Mouse (Mus musculus) retina, embryonic 14.5 days (tissue): ENCODE data around the gene AI661453.

Experiments
- DNase-seq: peaks from one replicate; pipeline ENCODE4 v3.0.0-alpha.2; 2015; ENCODE audit warnings: low spot score

Gene AI661453

GRCm38 (mm10) chr17:47441296-47442051 is 5.1 kb downstream of the AI661453 start:
- peak; percentile 40 for DNase-seq

- DNase-seq, result no peak
Measured at GRCm38 (mm10) chr17:47442271-47442670, 5.9 kb downstream of the AI661453 start.

GRCm38 (mm10) chr17:47444113-47444512 is 7.7 kb downstream of the AI661453 start:
- DNase-seq, result no peak

GRCm38 (mm10) chr17:47445518-47445917 is 9.1 kb downstream of the AI661453 start:
- no peak for DNase-seq

- DNase-seq, result no peak
Measured at GRCm38 (mm10) chr17:47446025-47446424, 9.6 kb downstream of the AI661453 start.

GRCm38 (mm10) chr17:47446561-47446960 is 10.1 kb downstream of the AI661453 start:
- no peak for DNase-seq

GRCm38 (mm10) chr17:47448523-47449372 is 12.3 kb downstream of the AI661453 start:
- no peak for DNase-seq

- no peak for DNase-seq
Measured at GRCm38 (mm10) chr17:47449432-47449831, 13.0 kb downstream of the AI661453 start.

- no peak for DNase-seq
Measured at GRCm38 (mm10) chr17:47450239-47450638, 13.8 kb downstream of the AI661453 start.

GRCm38 (mm10) chr17:47450880-47451565 is 14.6 kb downstream of the AI661453 start:
- no peak for DNase-seq

GRCm38 (mm10) chr17:47452886-47453285 is 16.5 kb downstream of the AI661453 start:
- DNase-seq, result no peak

GRCm38 (mm10) chr17:47454675-47455074 is 18.3 kb downstream of the AI661453 start:
- no peak for DNase-seq

GRCm38 (mm10) chr17:47458310-47458709 is 21.9 kb downstream of the AI661453 start:
- DNase-seq, result no peak

- DNase-seq, result no peak
Measured at GRCm38 (mm10) chr17:47458936-47459335, 22.5 kb downstream of the AI661453 start.

GRCm38 (mm10) chr17:47459341-47459919 is 23.0 kb downstream of the AI661453 start:
- no peak for DNase-seq

GRCm38 (mm10) chr17:47461688-47462087 is 25.3 kb downstream of the AI661453 start:
- DNase-seq, result no peak

- DNase-seq, result no peak
Measured at GRCm38 (mm10) chr17:47462209-47462608, 25.8 kb downstream of the AI661453 start.

- no peak for DNase-seq
Measured at GRCm38 (mm10) chr17:47462728-47463388, 26.4 kb downstream of the AI661453 start.

GRCm38 (mm10) chr17:47464248-47464965 is 28.0 kb downstream of the AI661453 start:
- DNase-seq, result no peak

GRCm38 (mm10) chr17:47465016-47465415 is 28.6 kb downstream of the AI661453 start:
- DNase-seq, result no peak

GRCm38 (mm10) chr17:47466284-47466683 is 29.9 kb downstream of the AI661453 start:
- DNase-seq, result no peak
